Mouse (Mus musculus) kidney, postnatal 4 days (tissue): Measurements from ENCODE around the gene Abcg5.

Experiments
- DNase-seq, 2 experiments: peaks; one replicate each; pipeline ENCODE4 v3.0.0; 2021; ENCODE audit warnings: mixed read lengths in 2 of 2

The Abcg5 gene

DNA sequence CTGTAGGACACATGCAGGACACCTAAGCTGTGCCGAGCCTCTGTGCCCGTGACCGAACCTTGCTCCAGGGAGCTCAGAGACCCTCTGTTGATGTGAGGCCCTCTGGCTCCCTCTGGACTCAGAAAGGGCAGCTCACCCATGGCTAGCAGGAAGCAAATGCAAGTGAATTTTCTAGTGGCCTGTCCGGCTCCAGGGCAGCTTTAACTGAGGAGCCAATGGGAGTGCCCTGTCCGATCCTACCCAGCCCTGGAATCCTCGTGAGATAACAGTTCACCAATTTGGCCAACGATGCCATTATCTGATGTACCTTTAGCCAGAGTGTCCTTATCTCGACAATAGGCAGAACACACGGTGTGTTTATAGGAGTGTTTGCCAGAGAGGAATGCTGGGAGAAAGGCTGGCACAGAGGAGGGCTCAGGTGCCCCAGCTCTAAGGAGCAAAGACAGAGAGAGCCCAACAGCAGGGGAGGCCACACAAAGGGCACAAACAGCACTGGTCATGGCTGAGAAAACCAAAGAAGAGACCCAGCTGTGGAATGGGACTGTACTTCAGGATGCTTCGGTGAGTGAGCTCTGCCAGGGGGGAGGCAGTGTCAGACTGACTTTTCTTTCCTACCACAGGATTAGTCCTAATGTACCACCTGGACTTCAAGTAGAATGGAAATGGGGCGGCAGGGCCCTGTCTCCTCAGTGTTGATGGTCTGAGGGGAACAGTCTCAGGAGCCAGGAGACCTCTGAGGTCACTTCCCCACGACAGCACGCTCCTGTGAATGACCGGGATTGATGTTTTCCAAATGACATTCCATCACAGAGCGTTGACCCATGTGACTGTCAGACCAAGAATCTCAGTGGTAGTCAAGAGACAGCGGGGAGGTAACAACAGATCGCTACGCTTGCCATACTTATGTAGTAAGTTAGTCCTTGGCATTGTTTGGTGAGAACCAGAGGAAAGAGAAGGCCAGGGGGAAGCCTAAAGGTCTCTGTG, at the start of gene Abcg5:
TSS of gene Abcg5 (minus strand) at position 278 of the 984 bp plus-strand sequence.
- no peak for DNase-seq

DNA sequence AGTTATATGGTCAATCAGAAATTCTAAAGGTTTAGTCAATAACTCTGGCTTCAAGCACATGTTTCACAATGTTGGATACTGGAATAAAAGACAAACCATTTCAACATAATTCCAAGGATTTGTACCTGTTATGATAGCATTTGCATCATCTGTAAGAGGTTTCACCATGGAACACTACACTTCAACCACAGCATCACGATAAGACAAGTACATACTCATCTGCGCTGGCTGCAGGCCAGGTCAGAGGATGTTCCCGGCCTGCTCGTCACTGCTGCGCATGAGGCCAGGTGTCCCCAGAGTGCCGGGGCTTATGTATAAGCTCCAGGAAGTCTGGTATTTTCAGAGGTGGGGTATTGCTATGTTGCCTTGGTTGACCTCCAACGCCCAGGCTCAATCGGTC, 49.8 kb upstream of the Abcg5 start:
- DNase-seq, result no peak

DNA sequence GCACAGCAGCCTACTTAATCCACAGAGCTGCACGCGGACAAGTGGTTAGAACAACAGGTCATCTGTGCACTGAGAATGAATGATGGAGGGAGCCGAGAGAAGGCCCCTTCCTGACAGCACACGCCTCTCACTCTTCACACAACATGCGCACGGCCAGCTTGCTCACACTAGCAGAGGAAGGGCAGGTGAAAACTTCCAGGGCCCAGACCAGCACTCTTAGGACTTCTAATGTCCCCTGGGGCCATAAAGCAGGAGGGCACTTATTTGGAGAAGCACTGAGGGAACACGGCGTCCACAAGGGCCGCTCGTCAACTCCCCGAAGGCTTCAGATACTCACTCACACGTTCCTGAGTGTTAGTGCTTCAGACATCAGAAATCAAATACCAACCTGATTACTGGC, 48.5 kb upstream of the Abcg5 start:
- DNase-seq, result no peak

DNA sequence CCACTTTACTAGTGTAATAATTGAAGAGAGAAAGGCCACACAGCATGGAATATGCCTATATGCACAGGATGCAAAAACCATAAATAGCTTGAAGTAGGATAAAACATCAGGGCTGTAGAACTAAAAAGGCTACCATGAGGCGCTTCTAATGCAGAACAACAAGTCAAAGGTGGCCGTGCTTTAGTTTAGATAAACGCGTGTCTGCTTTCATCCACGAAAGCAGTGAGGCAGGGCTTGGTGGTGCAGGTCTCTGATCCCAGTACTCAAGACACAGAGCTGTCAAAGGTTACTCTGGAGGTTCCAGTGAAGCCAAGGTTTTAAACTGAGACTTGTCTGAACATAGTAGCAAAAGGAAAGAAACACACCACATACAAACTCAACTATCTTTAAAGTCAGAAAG, 46.3 kb upstream of the Abcg5 start:
- DNase-seq, result no peak

DNA sequence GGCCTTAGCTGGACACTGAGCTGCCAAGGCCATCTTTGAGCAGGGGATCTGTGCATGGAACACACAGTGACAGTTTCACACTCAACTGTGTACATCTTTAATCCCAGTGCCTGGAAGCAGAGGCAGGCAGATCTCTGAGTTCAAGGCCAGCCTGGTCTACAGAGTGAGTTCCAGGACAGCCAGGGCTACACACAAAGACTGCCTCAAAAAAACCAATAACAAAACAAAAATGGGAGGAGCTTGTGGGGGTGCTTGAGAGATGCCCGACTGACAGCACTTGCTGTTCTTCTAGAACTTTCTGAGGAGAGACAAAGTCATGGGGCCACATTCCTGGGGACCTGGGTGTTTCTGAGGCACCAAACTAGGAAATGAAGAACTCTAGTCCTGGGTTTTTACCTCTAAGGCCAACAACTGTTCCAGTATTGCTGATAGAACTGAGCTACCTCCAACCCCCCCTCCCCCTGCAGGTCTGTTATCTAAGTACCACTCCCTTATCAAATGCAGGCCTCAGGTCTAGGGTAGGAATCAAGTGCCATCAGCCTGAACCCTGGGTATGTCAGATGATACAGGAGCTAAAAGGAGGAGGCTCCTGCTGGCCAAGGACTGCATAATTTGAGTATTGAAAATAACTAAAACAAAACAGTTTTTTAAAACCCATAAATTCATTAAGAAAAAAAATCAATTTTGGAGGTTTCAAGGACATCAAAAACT, 45.5 kb upstream of the Abcg5 start:
- no peak for DNase-seq

DNA sequence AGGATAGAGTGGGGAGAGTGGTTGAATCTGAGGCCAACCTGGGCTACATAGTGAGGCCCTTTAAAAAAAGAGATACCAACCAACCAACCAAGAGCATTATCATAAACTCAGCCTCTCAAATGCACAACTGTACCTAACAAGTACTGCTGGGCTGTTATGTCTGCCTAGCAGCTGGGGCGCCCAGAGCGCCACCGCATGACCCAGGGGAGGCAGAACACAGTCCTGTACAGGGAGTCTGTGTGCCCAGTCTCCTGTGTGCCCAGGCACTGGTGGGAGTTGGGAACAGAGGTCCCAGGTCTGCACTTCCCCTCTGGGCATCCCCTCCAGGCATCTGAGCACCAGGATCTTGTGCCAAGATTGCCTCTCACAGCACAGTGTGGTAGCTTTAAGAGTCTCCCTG, 42.4 kb upstream of the Abcg5 start:
- no peak for DNase-seq

DNA sequence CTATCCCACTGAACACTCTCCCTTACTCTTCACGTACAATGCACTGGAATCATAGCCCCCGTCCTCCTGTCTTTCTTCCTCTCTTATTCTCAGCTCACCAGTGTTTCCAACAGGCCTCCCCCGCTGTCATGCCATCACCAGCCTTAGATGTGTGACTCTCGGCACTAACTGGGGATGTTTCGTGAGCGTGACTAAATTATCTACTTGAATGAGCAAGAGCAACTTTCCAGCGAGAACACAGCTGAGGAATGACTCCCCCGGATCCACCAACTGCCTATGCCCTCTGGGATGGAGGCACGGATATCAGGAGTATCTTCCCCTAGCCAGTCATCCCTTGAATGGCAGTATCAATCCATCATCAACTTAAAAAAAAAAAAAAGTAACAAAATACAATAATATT, 41.2 kb upstream of the Abcg5 start:
- DNase-seq, result peak; percentile 40 to 57

DNA sequence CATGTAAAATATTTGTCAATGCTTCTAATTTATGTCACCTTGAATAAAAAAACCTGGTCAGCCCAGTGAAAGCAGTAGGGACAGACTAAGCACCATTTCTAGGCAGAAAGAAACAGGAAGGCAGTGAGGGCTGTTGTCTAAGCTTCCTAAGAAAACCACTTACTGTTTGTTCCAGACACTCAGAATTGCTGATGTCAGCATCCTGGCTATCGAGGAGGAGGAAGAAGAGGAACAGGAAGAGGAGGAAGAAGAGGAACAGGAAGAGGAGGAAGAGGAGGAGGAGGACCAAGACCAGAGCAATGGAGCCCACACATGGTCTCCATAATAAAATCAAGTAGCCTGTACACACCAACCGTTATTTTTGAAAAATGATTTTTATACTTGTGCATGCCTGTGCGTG, 36.3 kb upstream of the Abcg5 start:
- no peak for DNase-seq

DNA sequence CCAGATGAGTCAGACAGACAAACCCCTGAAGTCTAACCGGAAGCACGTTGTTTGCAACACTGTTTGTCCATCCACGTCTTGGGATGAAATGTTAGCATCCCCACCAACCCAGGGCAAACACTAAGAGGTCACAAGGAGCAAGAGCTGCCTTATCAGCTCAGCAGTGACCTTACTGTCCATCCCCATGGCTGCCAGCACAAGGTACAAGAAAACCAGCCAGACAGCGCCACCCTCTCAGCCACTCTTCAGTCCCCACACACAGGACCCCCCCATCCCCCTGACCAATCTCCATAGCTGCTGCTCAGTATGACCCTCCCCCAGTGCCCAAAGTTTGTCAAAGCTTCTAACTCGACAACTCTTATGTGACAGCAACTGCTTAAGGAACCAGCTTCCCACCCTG, 34.6 kb upstream of the Abcg5 start:
- no peak for DNase-seq

DNA sequence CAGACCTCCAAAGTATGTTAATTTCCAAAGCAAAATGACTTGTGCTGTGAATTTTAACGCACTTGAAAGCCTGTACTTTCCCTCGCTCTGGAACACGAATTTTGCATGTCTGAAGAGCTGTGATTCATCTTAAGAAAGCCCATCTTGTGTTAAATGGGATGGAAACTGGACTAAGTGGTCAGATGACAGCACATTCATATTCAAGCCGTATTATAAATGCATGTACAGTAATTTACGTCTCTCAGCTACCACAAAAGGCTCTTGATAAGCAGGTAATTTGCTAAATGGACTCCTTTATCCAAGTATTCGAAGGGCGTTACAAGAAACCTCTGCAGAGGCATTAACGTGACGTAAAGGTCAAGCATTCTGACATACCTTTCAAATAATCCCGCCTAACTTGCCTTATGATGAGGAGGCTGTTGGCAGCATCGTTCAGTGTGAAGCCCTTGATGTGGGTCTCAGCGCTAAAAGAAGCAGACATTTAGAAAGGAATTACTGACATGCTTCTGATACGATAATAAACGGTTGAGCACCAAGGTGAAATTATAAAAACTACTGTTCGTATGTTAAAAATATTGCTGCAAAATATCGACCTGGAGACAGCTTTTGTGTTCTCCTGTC, 33.6 kb upstream of the Abcg5 start:
- no peak for DNase-seq

DNA sequence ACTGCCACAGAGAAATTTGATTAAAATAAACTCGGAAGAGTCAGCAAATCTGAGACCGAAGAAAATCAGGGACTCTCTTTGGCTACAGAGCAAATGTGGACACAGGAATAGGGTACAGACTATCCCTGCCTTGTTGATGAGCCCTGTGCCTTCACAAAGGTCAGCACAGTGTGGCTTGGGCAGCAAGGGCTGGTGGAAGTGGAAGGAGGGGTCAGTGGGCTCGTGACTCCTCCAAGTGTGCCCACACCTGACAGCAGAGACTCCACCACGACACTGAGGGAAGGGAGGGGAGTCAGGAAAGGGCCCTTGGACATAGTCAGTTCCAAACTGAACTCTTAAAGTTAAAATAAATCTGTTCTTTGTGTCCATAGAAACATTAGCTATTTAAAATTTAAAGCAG, 32.1 kb upstream of the Abcg5 start:
- no peak for DNase-seq

DNA sequence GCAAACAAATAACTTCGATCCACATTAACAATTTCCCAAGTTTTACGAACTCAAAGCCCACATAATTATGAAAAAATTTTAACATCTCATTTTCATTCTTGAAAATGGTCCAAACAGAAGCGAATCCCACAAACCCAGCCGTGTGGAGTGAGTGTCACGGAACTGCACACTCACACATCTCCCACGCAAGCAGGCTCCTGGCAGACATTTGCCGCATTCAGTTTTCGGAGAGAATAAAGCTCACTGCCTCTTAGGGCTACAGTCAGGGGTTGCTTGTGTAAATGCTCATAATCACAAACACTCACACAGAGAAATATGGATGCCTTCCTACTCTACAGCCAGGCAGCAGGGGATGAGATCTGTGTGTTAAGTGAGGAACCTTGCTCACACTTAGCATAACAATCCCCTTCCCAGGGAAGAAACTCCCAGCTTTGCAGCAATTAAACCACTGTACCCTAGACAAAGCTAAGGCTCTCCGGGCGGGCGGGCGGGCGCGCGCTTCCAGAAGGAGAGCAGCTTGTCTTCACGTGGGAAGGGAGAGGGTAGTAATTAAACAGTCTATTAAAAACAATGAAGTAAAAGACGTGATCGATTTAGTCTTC, 30.9 kb upstream of the Abcg5 start:
- no peak for DNase-seq

DNA sequence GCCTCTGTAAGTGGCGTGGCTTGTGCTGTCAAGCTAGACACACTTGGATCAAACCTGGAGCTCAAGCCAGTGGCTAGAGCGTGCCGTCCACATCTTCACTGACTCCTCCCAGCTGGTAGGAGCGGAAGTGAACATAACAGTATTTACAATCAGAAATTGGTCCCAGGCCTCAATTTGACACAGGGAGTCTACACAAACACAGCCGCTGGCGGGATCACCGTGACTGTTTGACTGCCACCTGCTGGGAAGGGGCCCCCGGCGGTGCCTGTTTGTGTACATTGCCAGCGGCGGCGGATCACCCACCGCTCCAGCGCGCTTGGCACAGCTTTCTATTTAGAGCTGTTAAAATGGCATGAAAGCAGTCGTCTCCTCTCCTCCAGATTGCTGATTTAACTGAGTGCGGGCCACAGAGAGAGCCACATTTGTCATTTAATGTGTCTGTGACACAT, 26.6 kb upstream of the Abcg5 start:
- DNase-seq, result peak; percentile 41 to 47

DNA sequence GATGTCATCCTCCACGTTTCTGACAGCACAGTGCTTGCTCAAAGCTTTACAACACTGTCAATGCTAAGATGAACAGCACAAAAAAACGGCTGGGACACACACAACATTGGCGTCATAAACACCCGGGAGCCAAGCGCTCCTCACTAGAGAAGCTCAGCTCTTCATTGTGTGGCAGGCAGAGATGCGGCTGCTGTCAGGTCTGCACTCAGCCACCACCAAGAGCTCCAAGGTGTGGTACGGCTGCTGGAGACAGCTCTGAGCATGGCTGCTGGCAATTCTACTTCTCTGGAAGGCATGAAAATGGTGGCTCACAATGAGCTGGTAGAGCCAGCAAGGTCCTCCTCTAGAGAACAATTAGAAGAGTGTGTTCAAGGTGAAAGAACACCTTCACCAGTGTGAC, 26.0 kb upstream of the Abcg5 start:
- DNase-seq, result no peak

DNA sequence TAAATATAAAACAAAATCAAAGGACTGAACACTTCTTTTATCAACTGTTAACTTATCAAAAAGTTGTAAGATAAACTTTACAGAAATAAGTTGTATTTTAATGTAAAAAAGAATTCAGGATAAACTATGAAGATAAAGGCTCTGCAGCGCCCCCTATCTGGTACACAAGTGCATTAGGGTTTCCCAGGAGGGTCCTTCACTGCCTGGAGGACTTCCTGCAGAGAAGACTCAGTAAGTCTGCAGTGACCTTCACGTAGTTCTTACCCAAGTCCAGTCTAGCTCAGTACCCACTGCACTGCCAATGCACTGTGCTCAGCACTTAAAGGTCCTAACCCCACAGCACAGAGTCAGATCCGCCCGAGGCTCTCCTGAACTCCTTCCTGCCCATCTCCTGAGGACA, 24.6 kb upstream of the Abcg5 start:
- DNase-seq, result peak; percentile 43 to 51

DNA sequence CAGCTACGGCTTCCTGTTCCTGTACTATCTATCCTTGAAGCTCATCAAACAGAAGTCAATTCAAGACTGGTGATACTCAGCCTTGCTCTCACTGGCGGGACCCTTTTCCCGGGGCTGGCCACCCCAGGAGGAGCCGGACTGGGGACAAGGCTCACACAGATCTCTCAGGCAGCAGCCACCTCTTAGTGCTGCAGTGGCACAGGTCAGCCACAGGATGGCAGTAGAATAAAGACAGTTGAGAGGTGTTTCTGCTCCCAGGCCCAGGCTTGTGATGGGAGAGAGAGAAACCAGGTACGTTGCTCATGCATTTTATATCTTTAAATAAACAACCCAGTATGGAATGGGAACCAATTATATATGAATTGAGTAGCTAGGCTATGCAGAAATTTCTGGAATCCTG, 15.9 kb upstream of the Abcg5 start:
- peak; percentile 71 to 77 for DNase-seq

DNA sequence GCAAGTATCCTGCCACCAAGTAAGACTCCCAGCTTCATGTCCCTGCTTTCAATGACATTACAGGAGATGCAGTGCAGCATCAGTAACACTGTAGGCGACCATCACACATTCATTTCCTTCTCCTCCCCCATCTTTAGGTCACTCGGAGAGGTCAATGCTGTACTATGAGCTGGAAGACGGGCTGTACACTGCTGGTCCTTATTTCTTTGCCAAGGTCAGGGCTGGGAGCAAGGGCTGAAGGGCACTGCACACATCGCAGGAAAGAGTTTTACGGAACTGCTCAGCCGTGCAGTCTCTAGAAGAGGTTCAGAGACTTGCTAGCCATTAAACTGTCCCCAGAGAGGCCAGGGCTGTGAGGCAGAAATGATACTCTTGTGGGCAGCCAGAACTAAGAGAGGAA, 13.7 kb upstream of the Abcg5 start:
- no peak for DNase-seq

DNA sequence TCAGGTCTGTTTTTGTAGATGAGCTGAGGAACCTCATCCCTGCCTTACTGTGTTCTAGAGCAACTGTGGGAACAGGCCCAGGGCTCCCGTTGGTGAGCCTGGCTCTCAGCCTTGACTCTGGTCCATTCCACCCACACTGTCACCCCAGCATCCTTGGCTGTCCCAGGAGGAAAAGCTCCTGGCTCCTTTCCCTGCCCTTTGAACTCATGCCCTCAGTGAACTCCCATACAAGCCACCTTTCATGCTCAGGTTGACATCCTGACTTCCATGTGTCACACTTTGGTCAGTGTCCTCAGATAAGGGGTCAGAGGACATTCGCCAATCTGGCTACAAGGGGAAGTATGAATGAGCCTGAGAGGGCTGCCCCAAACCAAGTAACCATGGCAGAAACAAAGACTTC, 10.9 kb upstream of the Abcg5 start:
- no peak for DNase-seq

DNA sequence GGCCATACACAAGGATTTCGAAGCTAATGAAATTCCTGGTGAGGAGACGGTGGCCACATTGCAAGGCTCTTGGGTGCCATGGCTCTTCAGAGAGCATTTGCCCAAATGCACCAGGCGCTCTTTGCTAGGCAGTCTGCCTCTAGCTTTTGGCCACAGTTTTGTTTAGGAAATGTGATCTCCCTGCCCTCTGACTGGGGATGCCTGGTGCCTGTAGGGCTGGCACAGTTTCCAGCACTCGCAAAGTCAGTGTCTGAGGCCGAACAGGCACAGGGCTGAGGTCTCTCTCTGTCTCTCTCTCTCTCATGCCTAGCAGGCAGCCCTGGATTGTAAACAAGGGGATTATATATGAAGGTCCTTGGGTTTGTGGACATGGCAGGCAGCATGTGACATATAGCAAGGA, 7.3 kb upstream of the Abcg5 start:
- no peak for DNase-seq

DNA sequence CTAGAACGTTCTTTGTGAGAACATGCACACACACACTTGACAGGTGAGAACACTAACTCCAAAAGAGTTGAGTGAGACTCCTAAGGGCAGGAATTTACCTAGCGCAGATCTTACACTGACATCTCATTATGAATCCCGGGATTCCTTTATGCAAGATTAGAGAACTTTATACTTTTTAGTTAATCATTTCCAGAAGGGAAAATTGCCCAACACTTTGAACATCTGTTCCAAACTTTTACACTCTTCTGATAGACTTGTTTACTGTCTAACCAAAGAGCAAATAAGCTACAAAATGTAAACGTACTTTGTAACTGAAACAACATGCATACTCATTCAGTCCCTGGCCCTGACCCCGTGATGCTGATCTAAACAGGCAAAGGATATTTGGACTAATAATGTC, 6.5 kb upstream of the Abcg5 start:
- DNase-seq, result no peak

DNA sequence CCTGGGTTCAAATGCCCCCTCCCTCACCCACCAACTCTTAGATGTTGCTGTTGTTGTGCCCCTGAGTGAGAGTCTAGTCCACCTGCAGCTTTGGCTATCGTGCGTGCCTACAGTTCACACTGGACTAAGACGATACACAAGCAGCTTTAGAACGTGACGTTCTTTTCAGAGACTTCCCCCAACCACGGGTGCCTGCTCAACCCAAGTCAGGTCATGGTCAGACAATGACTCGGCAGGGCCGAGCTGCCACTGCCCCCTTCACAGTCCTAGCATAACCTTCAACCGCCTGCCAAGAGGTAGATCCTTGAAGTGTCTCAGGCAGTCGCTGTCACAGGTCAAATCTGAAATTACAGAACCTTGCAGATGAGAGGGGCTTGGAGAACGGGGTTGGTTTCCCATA, 6.0 kb upstream of the Abcg5 start:
- DNase-seq, result no peak

DNA sequence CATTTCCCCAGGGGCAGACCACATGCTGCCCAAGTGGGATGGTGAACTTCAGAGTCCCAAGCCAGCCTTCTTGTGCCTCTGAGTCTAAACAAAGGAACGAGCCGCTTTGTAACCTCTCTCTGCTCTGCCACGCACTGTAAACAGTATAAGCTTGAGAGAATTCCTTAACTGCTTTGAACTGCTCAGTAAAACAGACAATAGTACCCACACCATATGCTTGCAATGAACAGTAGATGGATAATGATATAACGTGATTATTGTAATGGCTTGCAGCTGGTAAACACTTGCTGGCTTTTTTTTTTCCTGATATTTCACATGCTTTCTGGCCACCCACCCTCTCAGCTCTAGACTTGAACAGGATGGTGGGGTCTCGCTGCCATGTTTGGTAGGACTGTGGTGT, 5.2 kb upstream of the Abcg5 start:
- DNase-seq, result no peak

DNA sequence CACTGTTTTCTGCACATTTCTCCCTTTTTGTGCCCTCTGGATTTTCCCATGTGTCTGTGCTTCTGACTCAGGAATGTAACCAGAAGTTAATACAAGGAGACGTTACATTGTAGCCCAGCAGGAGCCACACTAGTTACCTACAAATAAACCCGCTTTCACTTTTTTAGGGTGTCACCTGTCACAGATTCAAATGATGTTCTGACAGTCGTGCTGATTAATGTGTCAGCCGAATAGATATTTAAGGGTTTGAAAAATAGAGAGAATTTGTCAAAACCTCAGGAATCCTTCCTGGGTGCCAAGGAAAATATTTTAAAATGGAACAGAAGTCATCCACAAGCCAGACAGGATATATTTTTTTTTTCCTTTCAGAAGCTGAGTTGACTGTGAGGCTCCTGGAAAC, 2.5 kb upstream of the Abcg5 start:
- DNase-seq, result no peak
